In the genomic region with DNA sequence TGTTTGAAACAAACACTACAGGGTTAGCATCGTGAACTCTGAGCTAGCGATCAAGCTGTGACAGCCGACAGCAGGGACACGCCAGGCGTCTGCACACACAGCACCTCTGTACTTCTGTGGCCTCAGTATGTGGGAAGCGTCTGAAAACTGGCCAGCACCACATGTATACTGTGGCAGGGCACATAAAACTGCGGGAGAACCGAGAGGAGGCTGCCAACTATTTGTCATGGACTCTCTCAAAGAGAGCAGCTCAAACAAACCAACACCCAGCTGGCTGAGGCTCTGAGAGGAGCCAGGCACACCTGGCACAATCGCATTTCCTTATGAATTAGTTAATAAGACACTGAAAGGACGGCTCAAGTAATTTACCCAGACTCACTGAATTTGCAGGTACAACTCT, we compare ENCODE assay signal across 12 mouse cellular contexts. TPM values are rescaled to one million over a fixed set of nuclear protein-coding genes. Genes with fewer than 3 reads are reported as not detected.
DNase-seq lines count a peak whose midpoint lies in the region; ATAC-seq and TF ChIP-seq lines count a peak whose summit lies in the region.
"Had no signal": no experiment of that assay in that cellular context is flagged by ENCODE, and none has a peak within 500 bp of the region (broad histone marks: within the 10 kb centered on the region; RNA-seq: fewer than 3 reads in every experiment).

No protein-coding gene starts in this region.

- TF ChIP-seq CTCF in midbrain, postnatal 0 days (IDR thresholded peaks at IDR 0.05), result no peak

- H3K4me2 ChIP-seq in forebrain, embryonic 13.5 days, result no peak overlapping the region
- no peak overlapping the region for H3K4me2 ChIP-seq in kidney, embryonic 16.5 days (replicated peaks; ENCODE audit: low read depth, low read length)
- peak overlapping the region; percentile 26; the same call in 1 of the 2 replicates for H3K4me2 ChIP-seq in intestine, embryonic 15.5 days (replicated peaks)
- no peak overlapping the region for H3K4me2 ChIP-seq in midbrain, postnatal 0 days (ENCODE audit: low read depth, low read length, poor library complexity, severe bottlenecking)

- no peak for DNase-seq in forebrain, embryonic 10.5 days (ENCODE audit: extremely low spot score, low spot score)
- DNase-seq in kidney, postnatal 36 days, result no peak
- peak; percentile 55 for DNase-seq in midbrain, postnatal 0 days (ENCODE audit: low spot score)
- DNase-seq in spleen, adult 12 weeks (ENCODE audit: low spot score), result no peak
- DNase-seq in adrenal gland, postnatal 14 days, result no peak
- DNase-seq: adrenal gland, adult 2 months; cerebellum, postnatal 25 days had no signal

- peak; percentile 58 for ATAC-seq in forebrain, embryonic 13.5 days
- ATAC-seq in kidney, embryonic 16.5 days (ENCODE audit: low FRiP score, low TSS enrichment), result 0 out of 2 replicates have a peak, but pooled peaks have one; percentile 21
- peak; percentile 60 for ATAC-seq in intestine, embryonic 15.5 days
- ATAC-seq in midbrain, postnatal 0 days (ENCODE audit: low FRiP score), result no peak
- ATAC-seq: inflammation-experienced regulatory T-cells, adult 6 months had no signal

- WGBS in forebrain, embryonic 13.5 days, result 60% methylated on average over 10 of the region's 10 CpGs
- WGBS in forebrain, embryonic 10.5 days, result 83% methylated on average over 10 of the region's 10 CpGs
- 33% methylated on average over 10 of the region's 10 CpGs for WGBS in kidney, embryonic 16.5 days
- WGBS in intestine, embryonic 15.5 days, result 43% methylated on average over 10 of the region's 10 CpGs
- WGBS in midbrain, postnatal 0 days, result 52% methylated on average over 10 of the region's 10 CpGs

- H3K36me3 ChIP-seq in forebrain, embryonic 13.5 days (ENCODE audit: poor library complexity, severe bottlenecking), result peaks cover 35% of the 10 kb centered on the region
- H3K36me3 ChIP-seq in forebrain, embryonic 10.5 days (replicated peaks), result peaks cover 55% of the 10 kb centered on the region
- peaks cover 36% of the 10 kb centered on the region for H3K36me3 ChIP-seq in kidney, embryonic 16.5 days (ENCODE audit: insufficient read depth, low read length)
- peaks cover 16% of the 10 kb centered on the region for H3K36me3 ChIP-seq in intestine, embryonic 15.5 days
- H3K36me3 ChIP-seq in midbrain, postnatal 0 days (ENCODE audit: insufficient read depth, low read length), result 0 out of 2 replicates have a peak, but pooled peaks cover 3% of the 10 kb centered on the region

- H3K27me3 ChIP-seq in forebrain, embryonic 13.5 days, result no peaks in the 10 kb centered on the region
- H3K27me3 ChIP-seq in forebrain, embryonic 10.5 days (ENCODE audit: poor library complexity, severe bottlenecking), result no peaks in the 10 kb centered on the region
- no peaks in the 10 kb centered on the region for H3K27me3 ChIP-seq in kidney, embryonic 16.5 days (ENCODE audit: insufficient read depth, low read length)
- H3K27me3 ChIP-seq in intestine, embryonic 15.5 days (replicated peaks), result no peaks in the 10 kb centered on the region
- no peaks in the 10 kb centered on the region for H3K27me3 ChIP-seq in midbrain, postnatal 0 days (ENCODE audit: insufficient read depth, low read length)

- no peak overlapping the region for H3K9ac ChIP-seq in forebrain, embryonic 13.5 days
- H3K9ac ChIP-seq in kidney, embryonic 16.5 days (replicated peaks; ENCODE audit: low read length), result no peak overlapping the region
- no peak overlapping the region for H3K9ac ChIP-seq in intestine, embryonic 15.5 days
- no peak overlapping the region for H3K9ac ChIP-seq in midbrain, postnatal 0 days (replicated peaks; ENCODE audit: low read length, poor library complexity, severe bottlenecking)

- H3K27ac ChIP-seq in forebrain, embryonic 13.5 days, result peak overlapping the region; percentile 19; the same call in 1 of the 2 replicates
- H3K27ac ChIP-seq in forebrain, embryonic 10.5 days, result no peak overlapping the region
- H3K27ac ChIP-seq in kidney, embryonic 16.5 days (ENCODE audit: low read length), result peak overlapping the region; percentile 35
- H3K27ac ChIP-seq in intestine, embryonic 15.5 days, result peak overlapping the region; percentile 66
- H3K27ac ChIP-seq in midbrain, postnatal 0 days (ENCODE audit: low read depth, low read length), result no peak overlapping the region
- H3K27ac ChIP-seq: macrophage had no signal

- H3K4me1 ChIP-seq in forebrain, embryonic 13.5 days, result 0 out of 2 replicates have a peak, but pooled peaks cover 4% of the 10 kb centered on the region
- no peaks in the 10 kb centered on the region for H3K4me1 ChIP-seq in forebrain, embryonic 10.5 days
- H3K4me1 ChIP-seq in kidney, embryonic 16.5 days (ENCODE audit: insufficient read depth, low read length), result peaks cover 18% of the 10 kb centered on the region
- H3K4me1 ChIP-seq in intestine, embryonic 15.5 days (replicated peaks), result peaks cover 5% of the 10 kb centered on the region; the same call in 1 of the 2 replicates
- H3K4me1 ChIP-seq in midbrain, postnatal 0 days (ENCODE audit: insufficient read depth, low read length), result no peaks in the 10 kb centered on the region

- no peaks in the 10 kb centered on the region for H3K9me3 ChIP-seq in forebrain, embryonic 13.5 days (replicated peaks)
- H3K9me3 ChIP-seq in forebrain, embryonic 10.5 days, result no peaks in the 10 kb centered on the region
- no peaks in the 10 kb centered on the region for H3K9me3 ChIP-seq in kidney, embryonic 16.5 days (ENCODE audit: low read length)
- H3K9me3 ChIP-seq in intestine, embryonic 15.5 days, result no peaks in the 10 kb centered on the region
- H3K9me3 ChIP-seq in midbrain, postnatal 0 days (ENCODE audit: low read length), result no peaks in the 10 kb centered on the region

- H3K4me3 ChIP-seq in forebrain, embryonic 13.5 days, result no peak overlapping the region
- H3K4me3 ChIP-seq in forebrain, embryonic 10.5 days, result no peak overlapping the region
- no peak overlapping the region for H3K4me3 ChIP-seq in kidney, embryonic 16.5 days (ENCODE audit: low read length)
- no peak overlapping the region for H3K4me3 ChIP-seq in intestine, embryonic 15.5 days (replicated peaks)
- no peak overlapping the region for H3K4me3 ChIP-seq in midbrain, postnatal 0 days (ENCODE audit: low read depth, low read length)

RNA-seq across cellular contexts. Expression of gene Smarca5, which starts 42.0 kb away (rescaled TPM):
- 101 and 102 TPM in 2 replicates for polyA plus RNA-seq in forebrain, embryonic 13.5 days (2015; fragmentation: Nextera tagmentation; extraction: Ambion mirVana)
- 111 and 120 TPM in 2 replicates for polyA plus RNA-seq in forebrain, embryonic 10.5 days (2016; fragmentation: Nextera tagmentation; extraction: Ambion mirVana)
- polyA plus RNA-seq in kidney, embryonic 16.5 days (2015; fragmentation: Nextera tagmentation; extraction: Ambion mirVana), result 57.3 and 58.7 TPM in 2 replicates
- polyA plus RNA-seq in intestine, embryonic 15.5 days (2015; fragmentation: Nextera tagmentation; extraction: Ambion mirVana), result 66.8 and 80.9 TPM in 2 replicates
- total RNA-seq in midbrain, postnatal 0 days (2014; rRNA removed), result 30.5 and 36.5 TPM in 2 replicates
- polyA plus RNA-seq in midbrain, postnatal 0 days (2015; fragmentation: Nextera tagmentation; extraction: Ambion mirVana), result 23.8 and 28.9 TPM in 2 replicates
- total RNA-seq in adrenal gland, postnatal 14 days (2021), result 69.8 and 71.7 TPM in 2 replicates

Comparison
In these comparisons a context has a peak if more than half of its experiments do, and no peak if none do; other contexts are left out.
1. H3K27ac ChIP-seq: peak in forebrain, embryonic 13.5 days (single experiment), kidney, embryonic 16.5 days (single experiment) and intestine, embryonic 15.5 days (single experiment); none in forebrain, embryonic 10.5 days (single experiment) and midbrain, postnatal 0 days (single experiment).